Mouse (Mus musculus) neural tube, embryonic 15.5 days (tissue): Measurements from ENCODE around the gene B230104I21Rik. TPM values are rescaled to one million over a fixed set of nuclear protein-coding genes. Genes with fewer than 3 reads are reported as not detected.

Source experiments
- ATAC-seq: fragments of 200-750 bp; cut with Nextera tagmentation; 2 replicates; pipeline ENCODE4 v1.8.0; 2017; ENCODE audit warnings: mild to moderate bottlenecking, moderate TSS enrichment, moderate library complexity; ENCODE audit not compliant: low FRiP score
- H3K27ac ChIP-seq: fragments of 300-500 bp; sonication (generic); replicated peaks from 2 replicates; pipeline ENCODE4 v1.5.1; 2015; ENCODE audit warnings: mild to moderate bottlenecking, inconsistent platforms
- H3K27me3 ChIP-seq: fragments of 300-500 bp; sonication (generic); replicated peaks from 2 replicates; pipeline ENCODE4 v1.6.1; 2015; ENCODE audit warnings: inconsistent platforms
- H3K36me3 ChIP-seq: fragments of 300-500 bp; sonication (generic); 2 replicates; pipeline ENCODE4 v1.6.1; 2015; ENCODE audit warnings: inconsistent platforms
- H3K4me1 ChIP-seq: fragments of 300-500 bp; sonication (generic); 2 replicates; pipeline ENCODE4 v1.6.1; 2015; ENCODE audit warnings: inconsistent platforms
- H3K4me2 ChIP-seq: fragments of 300-500 bp; sonication (generic); 2 replicates; pipeline ENCODE4 v1.6.1; 2015; ENCODE audit warnings: inconsistent platforms, mild to moderate bottlenecking, moderate library complexity
- H3K4me3 ChIP-seq: fragments of 300-500 bp; sonication (generic); replicated peaks from 2 replicates; pipeline ENCODE4 v1.5.1; 2015; ENCODE audit warnings: mild to moderate bottlenecking, inconsistent platforms
- H3K9ac ChIP-seq: fragments of 300-500 bp; sonication (generic); replicated peaks from 2 replicates; pipeline ENCODE4 v1.6.1; 2015; ENCODE audit warnings: mild to moderate bottlenecking, inconsistent platforms
- H3K9me3 ChIP-seq: fragments of 300-500 bp; sonication (generic); replicated peaks from 2 replicates; pipeline ENCODE4 v1.6.1; 2016; ENCODE audit warnings: inconsistent platforms
- WGBS: fragments of 180-500 bp; shearing (Covaris S2); methylation state at CpG from one replicate; pipeline ENCODE4 v1.1.7; 2015; ENCODE audit warnings: mixed read lengths; 5-methylcytosine and 5-hydroxymethylcytosine counted together
- polyA plus RNA-seq: library from polyadenylated mRNA; unstranded; fragments of >200 nt; fragmentation: Nextera tagmentation; extraction: Ambion mirVana; gene quantifications from 2 replicates; pipeline ENCODE4 v1.2.1, GENCODE M21; 2015

Gene B230104I21Rik
- polyA plus RNA-seq, 1 experiment from 2014 or later = not detected

DNA sequence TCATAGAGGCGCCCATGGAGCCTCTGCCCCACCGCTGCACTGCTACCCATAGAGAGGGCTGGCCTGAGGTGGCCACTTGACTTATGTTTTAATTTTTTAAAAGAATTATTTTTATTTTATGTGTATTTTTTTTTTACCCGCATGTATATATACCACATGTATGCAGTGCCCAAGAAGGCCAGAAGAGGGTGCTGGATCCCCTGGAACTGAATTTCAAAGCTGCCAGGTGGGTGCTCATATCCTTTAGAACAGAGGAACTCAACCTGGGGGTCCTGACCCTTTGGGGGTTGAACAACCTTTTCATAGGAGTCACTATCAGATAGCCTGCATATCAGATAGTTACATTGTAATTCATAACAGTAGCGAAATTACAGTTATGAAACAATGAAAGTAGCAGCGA is 19.5 kb downstream of the B230104I21Rik start:
- ATAC-seq = no peak
- 93% methylated on average over 5 of the region's 5 CpGs for WGBS
- no peak overlapping the region for H3K4me3 ChIP-seq
- H3K27ac ChIP-seq = no peak overlapping the region
- H3K9me3 ChIP-seq = no peaks in the 10 kb centered on the region
- no peak overlapping the region for H3K4me2 ChIP-seq
- H3K9ac ChIP-seq = no peak overlapping the region
- no peaks in the 10 kb centered on the region for H3K36me3 ChIP-seq
- H3K4me1 ChIP-seq = peaks cover 7% of the 10 kb centered on the region; the same call in 1 of the 2 replicates
- H3K27me3 ChIP-seq = peaks cover 22% of the 10 kb centered on the region

DNA sequence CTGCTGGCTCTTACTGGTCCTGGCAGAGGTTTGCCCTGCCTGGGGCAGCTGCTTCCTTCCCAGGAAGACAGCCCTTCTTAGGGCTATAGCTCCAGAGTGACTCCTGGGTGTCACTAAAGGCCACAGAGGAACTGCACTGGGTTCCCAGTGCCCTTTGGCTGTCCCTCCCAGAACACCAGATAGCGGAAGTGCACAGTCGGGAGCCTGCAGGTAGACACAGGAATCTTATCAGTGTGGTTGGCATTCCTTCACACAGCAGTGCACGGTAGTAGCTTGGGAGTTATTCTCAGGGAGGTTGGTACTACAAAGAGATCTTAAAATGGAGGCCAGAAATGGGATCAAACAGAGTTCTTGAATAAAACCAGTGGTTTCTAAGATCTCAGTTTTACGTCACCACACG is 22.4 kb downstream of the B230104I21Rik start:
- Histone ChIP-seq H3K4me3 (no peak overlapping the region), H3K36me3 (no peaks in the 10 kb centered on the region), H3K4me2 (no peak overlapping the region), H3K4me1 (no peaks in the 10 kb centered on the region), H3K9me3 (no peaks in the 10 kb centered on the region), H3K9ac (no peak overlapping the region), H3K27me3 (peaks cover 19% of the 10 kb centered on the region), H3K27ac (no peak overlapping the region)
- ATAC-seq = no peak
- 82% methylated on average over 5 of the region's 5 CpGs for WGBS

DNA sequence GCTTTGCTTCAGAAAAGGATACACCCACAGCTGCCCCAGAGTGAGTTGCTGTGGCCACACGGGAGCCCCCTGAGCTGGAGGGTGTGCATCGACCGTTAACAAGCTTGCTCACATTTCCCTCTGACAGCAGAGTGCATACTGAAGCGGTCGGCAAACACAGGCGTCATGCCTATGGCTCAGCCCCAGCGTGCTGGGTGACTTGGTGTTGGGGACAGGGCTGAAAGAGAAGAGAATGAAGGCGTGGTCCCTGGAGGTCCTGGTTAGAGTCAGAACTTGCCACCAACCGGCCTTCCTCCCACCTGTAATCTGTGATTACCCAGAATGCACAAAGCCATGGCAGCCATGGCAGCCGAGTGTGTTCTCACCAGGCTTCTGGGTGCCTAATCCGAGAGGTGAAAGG is 22.9 kb downstream of the B230104I21Rik start:
- no peak for ATAC-seq

GRCm38 (mm10) chr4:154359762-154360300 is 23.9 kb downstream of the B230104I21Rik start:
- no peaks in the 10 kb centered on the region for H3K9me3 ChIP-seq
- no peak for ATAC-seq
- no peak overlapping the region for H3K4me3 ChIP-seq
- no peaks in the 10 kb centered on the region for H3K4me1 ChIP-seq
- no peak overlapping the region for H3K4me2 ChIP-seq
- WGBS = 66% methylated on average over 9 of the region's 9 CpGs
- H3K27ac ChIP-seq = no peak overlapping the region
- no peak overlapping the region for H3K9ac ChIP-seq
- peaks cover 19% of the 10 kb centered on the region for H3K27me3 ChIP-seq
- H3K36me3 ChIP-seq = no peaks in the 10 kb centered on the region

More for the DNA sequence above, 22.9 kb downstream of the B230104I21Rik start:
- H3K9ac ChIP-seq = no peak overlapping the region
- H3K36me3 ChIP-seq = no peaks in the 10 kb centered on the region
- WGBS = 60% methylated on average over 11 of the region's 11 CpGs
- H3K4me2 ChIP-seq = no peak overlapping the region
- H3K9me3 ChIP-seq = no peaks in the 10 kb centered on the region
- H3K27me3 ChIP-seq = peaks cover 19% of the 10 kb centered on the region
- H3K4me1 ChIP-seq = no peaks in the 10 kb centered on the region
- H3K4me3 ChIP-seq = no peak overlapping the region
- H3K27ac ChIP-seq = no peak overlapping the region

- H3K27ac ChIP-seq = no peak overlapping the region
- 87% methylated on average over 6 of the region's 7 CpGs for WGBS
- H3K36me3 ChIP-seq = no peaks in the 10 kb centered on the region
- no peaks in the 10 kb centered on the region for H3K4me1 ChIP-seq
- H3K27me3 ChIP-seq = peaks cover 19% of the 10 kb centered on the region
- no peak for ATAC-seq
- no peak overlapping the region for H3K9ac ChIP-seq
- H3K4me3 ChIP-seq = no peak overlapping the region
- no peak overlapping the region for H3K4me2 ChIP-seq
- H3K9me3 ChIP-seq = no peaks in the 10 kb centered on the region
These were observed 24.5 kb downstream of the B230104I21Rik start for GRCm38 (mm10) chr4:154360441-154360840.

GRCm38 (mm10) chr4:154360850-154361249 is 24.9 kb downstream of the B230104I21Rik start:
- Histone ChIP-seq H3K4me3 (no peak overlapping the region), H3K4me1 (no peaks in the 10 kb centered on the region), H3K9me3 (no peaks in the 10 kb centered on the region), H3K9ac (no peak overlapping the region), H3K27ac (no peak overlapping the region), H3K36me3 (no peaks in the 10 kb centered on the region), H3K4me2 (no peak overlapping the region), H3K27me3 (peaks cover 19% of the 10 kb centered on the region)
- no peak for ATAC-seq
- 78% methylated on average over 3 of the region's 3 CpGs for WGBS

- Histone ChIP-seq H3K4me1 (no peaks in the 10 kb centered on the region), H3K27me3 (peaks cover 4% of the 10 kb centered on the region), H3K36me3 (no peaks in the 10 kb centered on the region), H3K9ac (no peak overlapping the region), H3K27ac (no peak overlapping the region), H3K9me3 (no peaks in the 10 kb centered on the region), H3K4me2 (no peak overlapping the region), H3K4me3 (no peak overlapping the region)
- ATAC-seq = no peak
- WGBS = 84% methylated on average over 2 of the region's 2 CpGs
These were observed 28.8 kb downstream of the B230104I21Rik start for GRCm38 (mm10) chr4:154364752-154365151.

- ATAC-seq = no peak
- Histone ChIP-seq H3K9ac (no peak overlapping the region), H3K27ac (no peak overlapping the region)
These were observed 30.9 kb downstream of the B230104I21Rik start for GRCm38 (mm10) chr4:154366836-154367235.

GRCm38 (mm10) chr4:154369089-154369488 is 33.2 kb downstream of the B230104I21Rik start:
- no peak overlapping the region for H3K4me3 ChIP-seq
- WGBS = 84% methylated on average over 5 of the region's 5 CpGs
- H3K4me1 ChIP-seq = 0 out of 2 replicates have a peak, but pooled peaks cover 3% of the 10 kb centered on the region
- no peak overlapping the region for H3K9ac ChIP-seq
- no peak overlapping the region for H3K27ac ChIP-seq
- H3K36me3 ChIP-seq = no peaks in the 10 kb centered on the region
- no peak overlapping the region for H3K4me2 ChIP-seq
- H3K9me3 ChIP-seq = no peaks in the 10 kb centered on the region
- H3K27me3 ChIP-seq = peaks cover 3% of the 10 kb centered on the region; the same call in 1 of the 2 replicates
- ATAC-seq = no peak

More at GRCm38 (mm10) chr4:154366836-154367235, 30.9 kb downstream of the B230104I21Rik start:
- H3K4me1 ChIP-seq = 0 out of 2 replicates have a peak, but pooled peaks cover under 1% of the 10 kb centered on the region
- peaks cover 4% of the 10 kb centered on the region; the same call in 1 of the 2 replicates for H3K27me3 ChIP-seq
- no peaks in the 10 kb centered on the region for H3K9me3 ChIP-seq
- WGBS = 89% methylated on average over 6 of the region's 6 CpGs
- no peak overlapping the region for H3K4me2 ChIP-seq
- H3K36me3 ChIP-seq = no peaks in the 10 kb centered on the region
- H3K4me3 ChIP-seq = no peak overlapping the region

GRCm38 (mm10) chr4:154370841-154371240 is 34.9 kb downstream of the B230104I21Rik start:
- Histone ChIP-seq H3K4me3 (no peak overlapping the region), H3K9me3 (no peaks in the 10 kb centered on the region), H3K36me3 (no peaks in the 10 kb centered on the region), H3K27ac (no peak overlapping the region), H3K4me1 (0 out of 2 replicates have a peak, but pooled peaks cover 3% of the 10 kb centered on the region), H3K4me2 (no peak overlapping the region), H3K27me3 (peaks cover 8% of the 10 kb centered on the region; the same call in 1 of the 2 replicates), H3K9ac (no peak overlapping the region)
- no peak for ATAC-seq
- WGBS = 83% methylated on average over 8 of the region's 8 CpGs

- Histone ChIP-seq H3K9ac (no peak overlapping the region), H3K9me3 (no peaks in the 10 kb centered on the region), H3K27ac (no peak overlapping the region), H3K4me1 (0 out of 2 replicates have a peak, but pooled peaks cover 3% of the 10 kb centered on the region), H3K36me3 (no peaks in the 10 kb centered on the region), H3K4me3 (no peak overlapping the region), H3K27me3 (peaks cover 8% of the 10 kb centered on the region; the same call in 1 of the 2 replicates), H3K4me2 (no peak overlapping the region)
- no peak for ATAC-seq
- 41% methylated on average over 13 of the region's 13 CpGs for WGBS
These were observed 35.8 kb downstream of the B230104I21Rik start for GRCm38 (mm10) chr4:154371542-154372247.
